7 mouse cellular contexts compared by ENCODE assay signal in the genomic region with DNA sequence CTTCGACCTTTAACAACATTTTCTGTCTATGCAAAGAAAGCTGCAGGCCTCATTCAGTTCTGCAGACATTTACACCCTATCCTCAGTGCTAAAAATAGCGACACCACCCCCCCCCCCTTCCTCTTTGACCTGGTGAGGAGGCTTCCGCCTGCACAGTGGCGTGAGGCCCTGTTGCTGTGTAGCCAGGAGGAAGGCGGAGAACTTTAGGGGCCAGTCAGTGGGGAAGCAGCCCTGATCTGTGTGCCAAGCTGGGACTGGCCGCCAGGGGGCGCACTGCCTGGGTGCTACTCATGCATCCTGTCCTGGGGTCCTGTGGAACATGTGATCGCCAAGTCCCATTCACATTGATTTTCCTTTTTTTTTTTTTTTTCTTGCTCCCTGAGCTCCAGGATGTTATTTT. TPM values are rescaled to one million over a fixed set of nuclear protein-coding genes. Genes with fewer than 3 reads are reported as not detected.
DNase-seq lines count a peak whose midpoint lies in the region; ATAC-seq and TF ChIP-seq lines count a peak whose summit lies in the region.

No protein-coding gene starts in this region.

- peak; percentile 83 to 93 for DNase-seq in adrenal gland, adult 18-20 months (ENCODE audit: low spot score in 2 of 2)
- DNase-seq in embryo, embryonic 11 days: peak; percentile 86
- DNase-seq in gastrocnemius, postnatal 4 days (ENCODE audit: low spot score in 2 of 2): peak; percentile 93 to 94
- peak; percentile 87 for DNase-seq in left cerebral cortex, postnatal 4 days
- peak; percentile 99 for DNase-seq in midbrain, embryonic 11.5 days (ENCODE audit: low spot score, missing footprints)
- peak; percentile 92 for DNase-seq in skeletal muscle tissue, adult 2 months (ENCODE audit: low read depth, low spot score)

- no peaks in the 10 kb centered on the region for H3K9me3 ChIP-seq in intestine, postnatal 0 days (ENCODE audit: control insufficient read depth)
- H3K9me3 ChIP-seq in midbrain, embryonic 11.5 days (ENCODE audit: control insufficient read depth, low read length): no peaks in the 10 kb centered on the region

- H3K4me2 ChIP-seq in intestine, postnatal 0 days (replicated peaks; ENCODE audit: low read depth): peak overlapping the region; percentile 27
- no peak overlapping the region for H3K4me2 ChIP-seq in midbrain, embryonic 11.5 days

- H3K4me1 ChIP-seq in intestine, postnatal 0 days (replicated peaks; ENCODE audit: control insufficient read depth, insufficient read depth, low read length): peaks cover 26% of the 10 kb centered on the region
- peaks cover 35% of the 10 kb centered on the region for H3K4me1 ChIP-seq in midbrain, embryonic 11.5 days (ENCODE audit: control insufficient read depth, insufficient read depth, low read length)

- peak; percentile 97 for TF ChIP-seq CTCF in intestine, postnatal 0 days (IDR thresholded peaks at IDR 0.05; ENCODE audit: low read depth)

- intact Hi-C loops in left cerebral cortex, postnatal 4 days (cut with DNase I): no loop called here

- no peaks in the 10 kb centered on the region for H3K27me3 ChIP-seq in intestine, postnatal 0 days (replicated peaks; ENCODE audit: control insufficient read depth, insufficient read depth, low read length)
- H3K27me3 ChIP-seq in midbrain, embryonic 11.5 days (ENCODE audit: control insufficient read depth, insufficient read depth, low read length): no peaks in the 10 kb centered on the region

- WGBS in intestine, postnatal 0 days: 0% methylated on average over 8 of the region's 8 CpGs
- 13% methylated on average over 8 of the region's 8 CpGs for WGBS in midbrain, embryonic 11.5 days

- H3K36me3 ChIP-seq in intestine, postnatal 0 days (ENCODE audit: control insufficient read depth, insufficient read depth): no peaks in the 10 kb centered on the region
- no peaks in the 10 kb centered on the region for H3K36me3 ChIP-seq in midbrain, embryonic 11.5 days (ENCODE audit: control insufficient read depth, insufficient read depth, low read length)

- peak overlapping the region; percentile 76 for H3K27ac ChIP-seq in intestine, postnatal 0 days (ENCODE audit: low read depth, low read length)
- H3K27ac ChIP-seq in midbrain, embryonic 11.5 days (ENCODE audit: low read depth, low read length): no peak overlapping the region

- no peak overlapping the region for H3K9ac ChIP-seq in intestine, postnatal 0 days (ENCODE audit: low read depth, low read length)
- H3K9ac ChIP-seq in midbrain, embryonic 11.5 days (ENCODE audit: low read length): no peak overlapping the region

- H3K4me3 ChIP-seq in intestine, postnatal 0 days (ENCODE audit: low read depth, low read length): no peak overlapping the region
- no peak overlapping the region for H3K4me3 ChIP-seq in midbrain, embryonic 11.5 days (ENCODE audit: low read depth, low read length)

- peak; percentile 78 for ATAC-seq in intestine, postnatal 0 days
- peak; percentile 70 for ATAC-seq in midbrain, embryonic 11.5 days (ENCODE audit: low FRiP score)

RNA-seq across cellular contexts. Expression of a gene that starts 24.3 kb away (rescaled TPM):
- total RNA-seq in adrenal gland, adult 18-20 months (2021): 10 to 100 TPM; 35.9 to 42.7 TPM
- total RNA-seq in gastrocnemius, postnatal 4 days (2021): 100 to 1,000 TPM; 155 to 169 TPM
- 33.9 and 42.2 TPM in 2 replicates for polyA plus RNA-seq in intestine, postnatal 0 days (2015; fragmentation: Nextera tagmentation; extraction: Ambion mirVana)
- total RNA-seq in left cerebral cortex, postnatal 4 days (2021): 100 to 1,000 TPM; 184 to 206 TPM
- 49.6 and 56.5 TPM in 2 replicates for polyA plus RNA-seq in midbrain, embryonic 11.5 days (2014; fragmentation: Nextera tagmentation; extraction: Ambion mirVana)
